ENCODE assay signal across 27 mouse cellular contexts in the genomic region with DNA sequence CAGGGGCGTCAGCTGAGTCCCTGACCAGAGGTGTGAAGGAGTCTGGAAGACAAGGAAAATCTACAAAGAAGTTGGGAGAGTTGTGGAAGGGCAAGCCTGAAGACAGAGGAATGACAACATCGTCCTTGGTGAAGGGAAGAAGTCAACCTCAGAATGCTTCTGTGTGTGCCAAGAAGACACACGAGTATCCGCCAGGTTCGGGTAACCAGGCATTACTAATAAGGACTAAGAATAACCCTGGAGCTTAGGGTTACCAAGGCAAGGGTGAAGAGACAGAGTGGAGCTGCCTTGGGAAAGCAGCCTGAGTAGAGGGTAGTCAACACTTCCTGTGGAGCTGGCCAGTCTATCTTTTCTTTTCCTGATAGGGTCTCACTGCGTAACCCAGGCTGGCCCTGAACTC. TPM values are rescaled to one million over a fixed set of nuclear protein-coding genes. Genes with fewer than 3 reads are reported as not detected.
"Had no signal": no experiment of that assay in that cellular context is flagged by ENCODE, and none has a peak within 500 bp of the region (broad histone marks: within the 10 kb centered on the region; RNA-seq: fewer than 3 reads in every experiment).

No protein-coding gene starts in this region.

- H3K4me1 ChIP-seq: liver, embryonic 13.5 days; liver, embryonic 15.5 days had no signal

- H3K27ac ChIP-seq: heart, adult 2 months; heart, embryonic 13.5 days; heart, embryonic 15.5 days; hindbrain, embryonic 13.5 days; hindbrain, embryonic 15.5 days; intestine, embryonic 15.5 days; layer of hippocampus, adult 2 months; left cerebral cortex, adult 2 months; limb, embryonic 10.5 days; limb, embryonic 12.5 days; liver, embryonic 13.5 days; liver, embryonic 15.5 days had no signal

- H3K9ac ChIP-seq: heart, embryonic 13.5 days; heart, embryonic 15.5 days; hindbrain, embryonic 13.5 days; hindbrain, embryonic 15.5 days; intestine, embryonic 15.5 days; limb, embryonic 12.5 days; liver, embryonic 13.5 days; liver, embryonic 15.5 days had no signal

- H3K4me2 ChIP-seq: heart, embryonic 11.5 days; heart, embryonic 13.5 days; heart, embryonic 15.5 days; hindbrain, embryonic 13.5 days; hindbrain, embryonic 15.5 days; intestine, embryonic 15.5 days; limb, embryonic 12.5 days; liver, embryonic 11.5 days; liver, embryonic 13.5 days; liver, embryonic 15.5 days had no signal

- H3K27me3 ChIP-seq: hindbrain, embryonic 15.5 days had no signal

- DNase-seq: gastrocnemius, postnatal 25 days; heart, adult 11 months; heart, adult 2 months; heart, postnatal 14 days; heart, postnatal 36 days; kidney, adult 18-20 months; kidney, adult 9 months; kidney, postnatal 10 days; kidney, postnatal 25 days; kidney, postnatal 4 days; liver; liver, embryonic 13.5 days had no signal

- H3K9me3 ChIP-seq: heart, embryonic 13.5 days; heart, embryonic 15.5 days; hindbrain, embryonic 13.5 days; hindbrain, embryonic 15.5 days; intestine, embryonic 15.5 days; limb, embryonic 10.5 days; limb, embryonic 12.5 days; liver, embryonic 13.5 days; liver, embryonic 15.5 days had no signal

- H3K36me3 ChIP-seq: heart, embryonic 13.5 days; heart, embryonic 15.5 days; hindbrain, embryonic 13.5 days; hindbrain, embryonic 15.5 days; intestine, embryonic 15.5 days; limb, embryonic 10.5 days; limb, embryonic 12.5 days; liver, embryonic 13.5 days; liver, embryonic 15.5 days had no signal

- ATAC-seq: inflammation-experienced regulatory T-cells, adult 6 months; intestine, embryonic 15.5 days; intestine, postnatal 0 days had no signal

- H3K4me3 ChIP-seq: heart, adult 2 months; heart, embryonic 13.5 days; heart, embryonic 15.5 days; hindbrain, embryonic 13.5 days; hindbrain, embryonic 15.5 days; intestine, embryonic 15.5 days; layer of hippocampus, adult 2 months; left cerebral cortex, adult 2 months; limb, embryonic 10.5 days; limb, embryonic 12.5 days; liver, embryonic 13.5 days; liver, embryonic 15.5 days had no signal

RNA-seq across cellular contexts. Expression of gene Foxo6, which starts 41.1 kb away (rescaled TPM):
- total RNA-seq: hematopoietic stem cell, adult 5-6 weeks had no signal
- polyA plus RNA-seq: heart, embryonic 13.5 days; inflammation-experienced regulatory T-cells, adult 6 months; limb, embryonic 10.5 days; liver, embryonic 13.5 days; liver, embryonic 15.5 days had no signal
